Mouse (Mus musculus) B cell, adult 2 months (primary cell): ENCODE results near the gene Egflam.

Experiments used
- DNase-seq, 2 experiments: peaks; one replicate each; pipeline ENCODE4 v3.0.0; 2022

Egflam gene

GRCm38 (mm10) chr15:7167906-7168532, 230.2 kb downstream of the Egflam start:
- no peak for DNase-seq

DNA sequence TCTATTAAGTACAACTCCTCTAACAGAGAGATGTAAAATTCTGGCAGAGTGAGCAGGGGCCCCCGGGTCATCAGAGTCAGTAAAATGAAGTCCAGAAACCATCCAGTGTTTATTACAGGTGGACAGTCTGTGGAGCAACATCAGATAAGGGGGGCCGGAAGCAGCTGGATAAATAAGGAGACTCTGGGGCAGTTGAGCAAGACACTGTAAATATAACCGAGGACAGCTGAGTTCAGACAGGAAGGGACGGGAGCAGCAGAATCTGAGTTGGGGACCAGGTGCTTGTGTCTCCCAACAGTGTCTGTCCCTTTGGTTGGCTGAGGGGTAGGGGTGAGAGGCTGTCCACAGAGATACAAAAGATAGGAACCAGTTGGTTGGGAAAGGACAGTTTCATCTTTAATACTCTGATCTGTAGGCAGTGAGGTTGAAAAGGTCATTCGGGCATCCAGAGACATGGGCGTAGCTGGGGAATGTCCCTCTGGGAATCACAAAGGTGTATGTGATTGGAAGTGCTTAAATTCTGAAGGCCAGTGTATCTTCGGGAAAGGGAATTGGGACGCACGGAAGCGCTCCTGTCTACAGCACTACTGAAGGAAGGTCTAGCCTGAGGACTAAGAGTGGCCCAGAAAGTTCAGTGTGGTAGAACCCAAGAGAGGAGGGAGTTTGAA, 230.8 kb downstream of the Egflam start:
- DNase-seq: no peak

GRCm38 (mm10) chr15:7166735-7167134, 231.5 kb downstream of the Egflam start:
- DNase-seq: no peak

GRCm38 (mm10) chr15:7163851-7164250, 234.3 kb downstream of the Egflam start:
- no peak for DNase-seq

DNA sequence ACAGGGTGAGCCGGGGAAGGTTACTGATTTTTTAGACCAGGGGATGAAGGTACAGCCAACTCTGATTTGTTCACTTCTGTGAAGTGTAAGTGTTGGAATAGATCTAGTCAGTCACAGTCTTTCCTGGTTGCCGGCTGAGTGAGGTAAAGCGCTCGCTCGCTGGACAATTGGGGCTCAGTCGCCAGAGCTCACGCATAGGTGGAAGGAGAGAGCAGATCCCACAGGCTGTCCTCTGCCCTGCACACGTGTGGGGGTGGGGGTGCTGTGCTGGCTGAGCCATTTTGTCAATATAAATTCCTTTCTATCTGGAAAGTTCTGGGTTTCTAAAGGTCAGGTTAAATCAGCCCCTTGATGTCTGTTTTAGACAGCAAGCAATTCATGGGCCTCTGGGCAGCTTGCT, 237.9 kb downstream of the Egflam start:
- no peak for DNase-seq

DNA sequence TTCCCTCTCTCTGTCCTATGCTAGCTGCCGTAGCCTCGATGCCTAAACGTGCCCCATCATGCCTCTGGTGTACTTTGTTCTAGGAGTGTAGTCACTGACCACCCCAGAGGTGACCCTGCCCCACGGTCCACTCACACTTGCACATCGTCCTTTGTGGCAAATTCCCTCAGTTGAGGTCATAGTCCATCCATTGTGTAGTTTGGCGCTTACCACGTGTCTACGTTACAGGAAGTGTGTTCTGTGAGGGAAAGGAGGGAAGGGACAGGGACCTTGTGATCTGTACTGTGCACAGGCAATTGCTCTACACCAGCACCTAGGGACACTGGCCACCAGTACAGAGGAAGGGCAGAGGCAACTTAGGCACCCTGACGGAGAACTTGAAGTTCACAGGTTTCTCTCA, 238.3 kb downstream of the Egflam start:
- DNase-seq: no peak

DNA sequence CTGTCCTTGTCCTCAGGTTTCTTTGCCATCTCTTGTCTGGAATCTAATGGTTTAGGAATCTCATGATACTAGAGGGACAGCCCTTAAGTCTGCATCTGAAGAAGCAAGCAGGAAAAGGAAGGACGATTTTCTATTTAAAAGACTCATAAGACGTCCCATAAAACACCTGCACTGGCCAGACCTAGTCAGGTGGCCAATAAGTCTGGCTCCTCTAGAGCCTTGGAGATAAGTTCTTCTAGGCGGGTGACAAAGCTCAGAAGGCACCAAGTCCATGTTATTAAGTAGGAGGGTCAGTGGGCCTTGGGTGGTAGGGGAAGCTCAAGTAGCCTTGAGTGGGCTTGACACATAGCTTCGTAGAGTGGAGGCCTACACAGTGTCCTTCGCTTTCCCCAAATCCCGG, 240.5 kb downstream of the Egflam start:
- DNase-seq: no peak
